Mouse (Mus musculus) activated CD4-positive, CD25-positive, alpha-beta regulatory T cell, adult 9 weeks (primary cell): ENCODE results near the gene Olfr320. TPM values are rescaled to one million over a fixed set of nuclear protein-coding genes. Genes with fewer than 3 reads are reported as not detected.

Source experiments
- polyA plus RNA-seq: library from polyadenylated mRNA; unstranded; fragments of 100-300 nt; shearing (Covaris generic); gene quantifications from one replicate; pipeline ENCODE4 v1.2.1, GENCODE M21; 2017

Gene Olfr320
- polyA plus RNA-seq: not detected

DNA sequence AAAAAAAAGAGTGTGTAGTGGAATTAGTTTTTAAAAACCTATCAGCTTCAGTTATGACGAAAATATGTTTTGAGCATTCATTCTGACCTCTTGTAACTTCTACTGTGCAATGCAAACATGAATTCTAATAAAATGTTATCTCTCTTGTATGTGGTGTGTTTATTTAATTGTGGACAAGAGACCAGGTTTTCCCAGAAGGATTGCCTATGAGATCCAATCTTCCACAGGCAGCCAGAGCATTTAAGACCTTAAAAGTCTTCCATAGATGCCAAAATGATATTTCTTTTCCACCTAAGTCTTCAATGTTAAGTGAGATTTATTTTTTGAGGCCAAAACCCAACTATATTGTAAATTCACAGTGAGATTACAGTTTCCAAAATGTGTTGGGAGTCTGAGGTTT is at the start of gene Olfr320:
TSS of gene Olfr320 (plus strand) at position 301 of the 400 bp plus-strand sequence.

DNA sequence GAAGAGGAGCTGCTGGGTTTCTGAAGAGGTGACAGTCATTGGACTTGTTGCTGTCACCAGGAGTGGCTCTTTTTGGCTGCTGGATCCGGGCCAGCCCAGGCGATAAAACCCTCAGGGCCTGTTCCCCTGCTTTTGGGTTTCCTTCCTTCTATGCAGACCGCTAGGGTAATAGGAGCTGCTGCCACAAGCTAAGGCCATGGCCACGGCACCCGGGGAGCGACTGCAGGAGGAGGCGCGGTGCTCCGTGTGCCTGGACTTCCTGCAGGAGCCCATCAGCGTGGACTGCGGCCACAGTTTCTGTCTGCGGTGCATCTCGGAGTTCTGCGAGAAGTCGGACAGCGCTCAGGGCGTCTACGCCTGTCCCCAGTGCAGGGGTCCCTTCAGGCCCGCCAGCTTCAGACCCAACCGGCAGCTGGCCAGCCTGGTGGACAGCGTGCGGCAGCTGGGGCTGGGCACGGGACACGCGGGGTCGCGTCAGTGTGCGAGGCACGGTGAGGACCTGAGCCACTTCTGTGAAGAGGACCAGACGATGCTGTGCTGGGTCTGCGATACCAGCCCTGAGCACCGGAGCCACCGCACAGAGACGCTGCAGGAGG is 40.5 kb upstream of the Olfr320 start, which contains the start of gene Trim58:
TSS of gene Trim58 (plus strand) at position 194 of the 596 bp plus-strand sequence.

DNA sequence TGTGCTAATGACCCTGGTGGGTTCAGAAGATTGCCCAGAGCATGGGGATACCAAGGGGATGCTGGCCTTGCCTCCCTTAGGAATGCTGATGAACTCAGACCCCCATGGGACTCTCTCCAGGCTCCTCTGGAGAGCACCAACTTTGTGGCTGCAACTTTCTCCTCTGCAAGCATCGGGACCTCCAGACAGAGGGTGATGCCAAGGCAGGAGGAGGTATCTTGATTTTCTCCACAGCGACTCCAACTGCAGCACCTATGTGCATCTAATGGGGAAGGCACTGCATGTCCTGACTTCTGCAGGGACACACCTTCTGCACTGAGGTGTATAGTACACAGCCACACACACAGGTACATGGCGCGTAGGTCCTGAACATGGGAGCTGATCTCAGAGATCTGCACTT is 22.3 kb upstream of the Olfr320 start, which contains the start of gene Olfr322:
TSS of gene Olfr322 (plus strand) at position 187 of the 400 bp plus-strand sequence.

DNA sequence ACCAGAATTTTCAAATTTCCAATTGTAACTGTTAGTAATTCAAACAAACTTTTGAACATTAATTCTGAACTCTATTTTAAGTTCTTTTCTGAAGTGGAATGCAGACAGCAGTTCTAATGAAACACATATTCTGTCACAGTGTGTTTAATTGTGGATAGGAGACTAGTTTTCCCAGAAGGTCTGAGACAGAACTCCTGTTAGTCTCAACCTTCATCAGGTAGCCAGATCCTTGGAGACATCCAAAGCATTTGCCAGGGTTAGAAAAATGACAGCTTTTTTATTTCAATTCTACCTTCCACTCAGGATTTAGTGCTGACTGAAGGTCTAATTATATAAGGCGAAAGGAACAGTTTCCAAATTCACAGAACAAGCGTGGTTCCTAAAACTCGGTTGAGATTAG is 18.0 kb downstream of the Olfr320 start, which contains the start of gene Olfr319:
TSS of gene Olfr319 (plus strand) at position 301 of the 400 bp plus-strand sequence.

DNA sequence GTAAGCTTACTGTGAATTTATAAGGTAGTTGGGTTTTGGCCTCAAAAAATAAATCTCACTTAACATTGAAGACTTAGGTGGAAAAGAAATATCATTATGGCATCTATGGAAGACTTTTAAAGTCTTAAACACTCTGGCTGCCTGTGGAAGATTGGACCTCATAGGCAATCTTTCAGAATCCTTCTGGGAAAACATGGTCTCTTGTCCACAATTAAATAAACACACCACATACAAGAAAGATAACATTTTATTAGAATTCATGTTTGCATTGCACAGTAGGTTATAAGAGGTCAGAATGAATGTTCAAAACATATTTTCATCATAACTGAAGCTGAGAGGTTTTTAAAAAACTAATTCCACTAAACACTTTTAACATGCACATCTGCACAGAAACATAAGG is 43.0 kb downstream of the Olfr320 start, which contains the start of gene Olfr318:
TSS of gene Olfr318 (minus strand) at position 101 of the 400 bp plus-strand sequence.

Other genes with a start within 250 kb of the Olfr320 start
- not detected for gene Gm12253, start 248.5 kb upstream of the Olfr320 start, polyA plus RNA-seq
- not detected for gene Lypd9, start 228.2 kb upstream of the Olfr320 start, polyA plus RNA-seq
- gene Olfr30, start 218.8 kb upstream of the Olfr320 start, polyA plus RNA-seq: not detected
- 0.07 TPM for gene Olfr332, start 188.5 kb upstream of the Olfr320 start, polyA plus RNA-seq
- not detected for gene Olfr331, start 178.5 kb upstream of the Olfr320 start, polyA plus RNA-seq
- gene Olfr330, start 146.3 kb upstream of the Olfr320 start, polyA plus RNA-seq: not detected
- gene Olfr329-ps, start 134.7 kb upstream of the Olfr320 start, polyA plus RNA-seq: not detected
- gene Olfr328, start 125.5 kb upstream of the Olfr320 start, polyA plus RNA-seq: not detected
- gene Olfr224, start 110.5 kb upstream of the Olfr320 start, polyA plus RNA-seq: not detected
- not detected for gene Olfr325, start 103.4 kb upstream of the Olfr320 start, polyA plus RNA-seq
- not detected for gene Olfr324, start 86.0 kb upstream of the Olfr320 start, polyA plus RNA-seq
- gene 2210407C18Rik, start 65.0 kb upstream of the Olfr320 start, polyA plus RNA-seq: not detected
- gene Olfr323, start 50.6 kb upstream of the Olfr320 start, polyA plus RNA-seq: not detected
- not detected for gene Trim58, start 40.6 kb upstream of the Olfr320 start, polyA plus RNA-seq
- not detected for gene Olfr322, start 22.3 kb upstream of the Olfr320 start, polyA plus RNA-seq
- gene Olfr319, start 18.1 kb downstream of the Olfr320 start, polyA plus RNA-seq: not detected
- gene Olfr318, start 42.9 kb downstream of the Olfr320 start, polyA plus RNA-seq: not detected
- gene Olfr317, start 58.1 kb downstream of the Olfr320 start, polyA plus RNA-seq: not detected
- gene Olfr316, start 71.6 kb downstream of the Olfr320 start, polyA plus RNA-seq: not detected
- gene Olfr315, start 92.1 kb downstream of the Olfr320 start, polyA plus RNA-seq: not detected
- not detected for gene Olfr314, start 101.9 kb downstream of the Olfr320 start, polyA plus RNA-seq
- not detected for gene Fam183b, start 120.9 kb downstream of the Olfr320 start, polyA plus RNA-seq
- not detected for gene Olfr313, start 133.9 kb downstream of the Olfr320 start, polyA plus RNA-seq
- not detected for gene Olfr312, start 148.1 kb downstream of the Olfr320 start, polyA plus RNA-seq
- gene Olfr311, start 158.2 kb downstream of the Olfr320 start, polyA plus RNA-seq: not detected
- 9.8 TPM for gene Gm12258, start 166.1 kb downstream of the Olfr320 start, polyA plus RNA-seq
- gene 2810021J22Rik, start 186.1 kb downstream of the Olfr320 start, polyA plus RNA-seq: 16.4 TPM
- 12.4 TPM for gene Zfp39, start 223.1 kb downstream of the Olfr320 start, polyA plus RNA-seq
- 0.32 TPM for gene Btnl10, start 236.8 kb downstream of the Olfr320 start, polyA plus RNA-seq